Mouse (Mus musculus) 3134 (cell line): Measurements from ENCODE around the gene Spon1.

Source experiments
- DNase-seq: peaks from one replicate; pipeline ENCODE4 v3.0.0-alpha.2; 2011; ENCODE audit warnings: low spot score; ENCODE audit not compliant: insufficient read length; ENCODE audit errors: extremely low read depth

Spon1 gene

DNA sequence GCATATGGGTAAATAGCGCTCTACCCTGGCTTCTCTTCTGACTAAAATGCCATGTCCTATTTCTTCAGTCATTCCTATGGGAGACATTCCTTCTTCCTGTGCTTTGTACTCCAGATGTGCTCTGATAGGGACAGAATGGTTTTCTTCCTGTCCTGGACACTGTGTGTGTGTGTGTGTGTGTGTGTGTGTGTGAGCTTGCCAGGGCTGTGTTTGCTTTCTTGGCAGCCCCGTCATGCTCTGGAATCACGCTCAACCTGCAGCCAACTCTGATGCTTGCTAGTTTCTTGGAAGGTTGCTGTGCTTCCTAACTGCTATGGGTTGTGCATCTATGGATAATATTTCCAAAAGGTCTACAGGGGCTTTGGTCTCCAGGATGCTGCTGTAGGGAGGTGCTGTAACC is 9.1 kb downstream of the Spon1 start:
- DNase-seq: no peak

DNA sequence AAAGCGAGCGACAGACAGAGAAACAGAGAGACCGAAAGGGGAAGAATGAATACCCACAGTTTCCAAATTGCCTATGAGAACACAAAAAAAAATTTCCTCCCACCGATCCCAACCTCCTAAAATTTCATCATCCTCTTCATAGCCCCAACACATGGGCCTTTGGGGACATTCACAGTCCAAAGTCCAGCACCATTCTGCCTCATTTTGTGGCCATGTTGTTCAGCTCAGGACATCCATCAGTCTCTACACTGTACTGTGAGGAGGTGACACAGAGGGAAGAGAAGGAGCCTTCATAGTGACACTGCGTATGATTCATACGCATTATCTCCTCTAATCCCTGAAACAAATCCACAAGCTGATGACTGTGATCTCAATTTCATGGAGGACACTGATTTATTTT is 12.7 kb downstream of the Spon1 start:
- no peak for DNase-seq

DNA sequence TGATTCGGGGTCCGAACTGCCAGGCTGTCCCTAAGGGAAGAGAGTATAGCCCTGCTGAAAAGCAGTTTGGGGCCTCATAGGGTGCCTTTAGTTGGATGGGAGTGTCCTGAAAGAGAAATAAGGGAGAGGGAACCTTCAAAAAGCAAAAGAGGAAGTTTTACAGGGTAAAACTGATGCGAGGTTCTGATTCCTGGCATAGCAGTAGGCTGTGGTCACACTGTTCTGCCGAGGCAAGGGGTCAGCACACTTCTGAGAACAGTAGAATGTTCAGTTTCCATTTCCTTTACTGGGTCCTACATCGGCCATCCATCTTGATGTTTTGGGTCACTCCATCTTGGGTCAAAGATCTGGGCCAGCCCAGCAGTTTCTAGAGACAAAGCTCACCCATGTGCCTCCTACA is 14.5 kb downstream of the Spon1 start:
- DNase-seq: no peak

DNA sequence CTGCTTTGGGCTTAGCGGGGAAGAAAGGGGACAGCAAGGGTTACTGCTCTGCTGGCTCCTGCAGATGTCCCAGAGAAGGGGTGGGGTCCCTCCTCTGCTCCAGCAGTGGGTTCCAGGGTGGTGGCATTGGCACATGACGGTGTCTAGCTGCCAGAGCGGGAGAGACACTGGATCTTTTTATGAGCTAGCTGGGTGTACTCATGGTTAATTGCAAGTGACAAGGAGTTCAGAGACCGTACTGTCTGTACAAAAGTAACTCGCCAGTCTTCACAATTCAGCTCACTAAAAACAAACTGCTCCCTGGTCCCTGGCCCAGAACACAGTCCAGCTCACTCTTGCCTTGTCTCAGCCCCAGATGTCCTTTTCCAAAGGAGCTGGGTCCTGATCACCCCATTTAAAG is 26.2 kb downstream of the Spon1 start:
- DNase-seq: no peak

DNA sequence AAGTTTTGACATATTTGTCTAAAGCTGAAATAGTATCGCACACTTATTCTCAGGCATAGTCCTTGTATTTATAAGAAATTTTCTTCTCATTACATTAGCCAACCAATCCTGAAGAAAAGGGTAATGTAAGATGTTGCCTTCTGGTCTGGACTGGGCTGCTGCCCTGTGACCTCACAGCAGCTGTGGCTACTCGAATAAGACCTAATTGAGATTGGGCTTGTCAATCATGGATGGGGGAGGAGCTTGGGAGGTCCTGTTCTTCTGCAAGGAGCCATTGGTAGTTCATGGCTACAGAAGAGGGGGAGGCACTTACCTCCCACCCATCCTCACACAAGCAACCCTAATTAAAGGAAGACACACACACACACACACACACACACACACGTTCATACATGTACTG is 27.1 kb downstream of the Spon1 start:
- no peak for DNase-seq

DNA sequence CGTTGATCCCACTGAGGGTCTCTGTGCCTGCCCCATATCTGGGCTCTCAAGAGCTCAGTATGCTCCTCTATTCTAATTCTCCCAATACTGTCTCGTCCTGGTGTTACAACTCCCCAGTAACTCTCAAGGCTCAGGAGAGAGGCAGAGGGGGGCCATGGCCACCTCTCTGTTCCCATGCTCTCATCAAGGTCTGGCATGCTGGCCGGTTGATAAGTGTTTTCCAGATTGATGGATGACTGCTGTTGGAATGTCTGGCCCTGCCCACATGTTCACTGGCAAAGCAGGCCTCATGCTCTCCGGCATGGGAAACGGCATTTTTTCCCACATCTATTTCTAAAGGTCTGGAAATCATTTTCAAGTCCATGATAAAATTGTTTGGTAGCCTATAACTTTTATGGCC is 29.4 kb downstream of the Spon1 start:
- no peak for DNase-seq

DNA sequence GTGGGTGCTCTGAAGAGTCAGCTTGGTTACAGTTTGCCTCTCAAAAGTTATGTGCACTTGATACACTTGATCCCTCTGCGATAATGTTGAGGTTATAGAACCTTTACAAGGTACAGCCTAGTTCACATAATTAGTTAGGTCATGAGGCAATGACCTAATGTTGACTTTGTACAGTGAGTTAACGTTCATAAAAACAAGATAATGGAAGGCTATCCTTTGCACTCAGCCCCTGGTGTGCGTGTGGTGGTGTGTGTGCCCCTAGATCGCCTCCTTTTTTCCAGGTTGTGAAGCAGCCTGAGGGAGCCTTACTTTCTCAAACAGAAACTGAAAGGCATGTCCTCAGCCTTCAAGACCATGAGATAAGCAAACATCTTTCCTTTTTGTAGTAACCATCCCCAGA is 31.3 kb downstream of the Spon1 start:
- DNase-seq: no peak

DNA sequence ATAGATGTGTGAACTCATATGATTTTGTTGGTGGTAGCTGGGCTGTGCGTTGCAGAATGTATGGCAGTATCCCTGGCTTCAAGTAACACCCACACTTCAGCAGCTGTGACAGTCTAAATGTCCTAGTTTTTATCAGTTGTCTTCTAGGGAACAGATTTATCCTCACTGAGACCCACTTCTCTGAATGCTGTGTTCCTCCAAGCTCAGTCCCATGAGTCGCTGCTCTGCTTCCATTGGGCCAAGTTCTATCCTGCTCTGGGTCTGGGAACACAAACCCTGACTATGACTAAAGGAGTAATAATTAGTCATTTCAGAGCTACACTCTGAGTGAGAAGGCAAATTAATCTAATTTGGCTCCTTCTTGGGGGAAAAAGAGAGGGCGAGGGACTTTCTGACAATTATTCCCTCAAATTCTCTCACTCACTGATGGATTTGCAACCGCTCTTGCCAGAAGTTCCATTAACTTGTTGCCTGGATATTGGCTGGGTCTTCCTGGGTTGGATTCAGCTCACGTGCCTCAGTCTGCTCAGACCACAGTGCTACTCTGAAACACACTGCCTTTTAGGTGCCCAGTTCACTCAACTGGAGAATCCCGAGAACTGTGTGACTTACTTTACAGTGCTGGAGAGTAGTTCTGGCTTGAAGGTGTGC is 32.9 kb downstream of the Spon1 start:
- DNase-seq: no peak

DNA sequence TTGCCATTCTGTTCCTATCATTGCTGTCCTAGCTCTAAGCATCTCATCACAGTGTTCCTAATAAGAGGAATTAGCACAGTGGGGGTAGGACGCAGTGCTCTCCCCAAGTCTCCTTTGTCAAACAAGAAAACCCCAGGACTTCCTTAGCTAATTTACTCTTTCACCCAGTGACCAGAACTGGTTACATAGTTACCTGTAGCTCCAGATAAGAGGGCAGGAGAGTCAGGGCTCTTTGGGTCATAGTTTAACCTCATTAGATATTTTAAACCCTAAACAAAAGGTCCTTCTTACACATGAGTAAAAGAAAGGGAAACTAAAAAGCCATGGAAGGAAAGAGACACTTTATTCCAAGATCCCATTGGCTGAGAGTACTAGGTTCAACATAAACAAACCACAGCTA is 44.0 kb downstream of the Spon1 start:
- DNase-seq: no peak

DNA sequence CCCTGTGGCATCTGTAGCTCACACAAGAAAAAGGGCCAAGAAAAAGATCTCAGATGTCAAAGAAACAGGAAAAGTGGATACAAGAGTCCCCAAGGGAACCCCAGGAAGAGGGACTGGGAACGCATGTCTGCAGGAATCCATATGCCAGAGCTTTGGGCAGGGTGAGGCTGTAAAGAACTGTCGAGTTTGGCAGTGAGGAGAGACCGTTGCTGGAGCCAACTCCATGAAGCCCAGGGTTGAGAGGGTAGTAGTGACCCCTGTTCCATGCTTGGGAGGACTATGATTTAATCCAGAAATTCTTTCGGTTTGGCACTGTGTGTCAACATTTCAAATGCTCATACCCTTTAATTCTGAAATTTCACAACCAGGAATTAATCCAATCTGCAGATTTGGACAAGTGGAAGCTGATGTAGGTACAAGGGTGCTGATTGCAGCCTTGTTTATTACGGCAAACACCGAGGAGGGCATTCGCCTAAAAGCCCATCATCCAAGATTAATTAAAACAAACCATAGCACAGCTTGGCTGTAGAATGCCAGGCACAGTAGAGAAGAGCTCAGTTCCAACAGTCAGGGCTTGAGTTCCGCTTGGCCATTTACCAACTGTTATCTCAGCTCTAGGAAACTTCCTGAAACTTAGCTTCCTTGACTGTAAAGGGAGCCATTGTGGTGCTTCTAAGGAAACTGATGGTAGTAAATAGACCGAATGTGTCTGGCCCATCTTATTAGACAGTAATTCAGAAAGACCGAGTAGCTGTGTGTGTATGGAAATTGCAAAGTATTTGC is 45.8 kb downstream of the Spon1 start:
- DNase-seq: no peak

DNA sequence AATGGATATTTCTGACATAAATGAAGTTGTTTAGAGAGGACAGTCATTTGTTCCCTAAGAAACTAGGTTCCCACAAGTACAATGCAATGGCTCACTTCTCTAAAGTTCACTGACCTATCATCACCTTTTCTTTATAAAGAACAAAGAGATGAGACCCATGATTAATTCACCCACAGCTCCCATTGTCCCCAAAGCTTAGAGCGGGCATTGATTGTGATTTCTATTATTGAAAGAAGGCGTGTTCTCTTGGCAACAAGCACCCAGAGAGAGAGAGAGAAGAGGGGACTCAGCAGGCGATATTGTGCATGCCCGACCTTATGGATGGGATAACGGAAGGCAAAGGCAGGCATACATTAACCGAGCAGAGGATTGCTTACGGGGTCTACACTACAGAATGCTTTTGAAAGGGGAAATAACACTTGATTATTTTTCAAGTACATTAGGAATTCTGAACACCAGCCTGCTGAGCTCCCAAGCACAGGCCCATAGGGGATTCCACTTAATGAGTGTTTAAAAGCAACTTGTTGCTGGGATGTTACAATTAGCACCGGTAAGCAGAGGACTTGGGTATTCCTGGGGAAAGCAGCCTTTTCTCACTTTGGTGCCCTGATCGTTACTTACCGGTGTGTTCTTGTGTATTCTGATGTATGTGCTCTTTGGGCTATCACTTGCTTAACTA is 48.4 kb downstream of the Spon1 start:
- DNase-seq: no peak

DNA sequence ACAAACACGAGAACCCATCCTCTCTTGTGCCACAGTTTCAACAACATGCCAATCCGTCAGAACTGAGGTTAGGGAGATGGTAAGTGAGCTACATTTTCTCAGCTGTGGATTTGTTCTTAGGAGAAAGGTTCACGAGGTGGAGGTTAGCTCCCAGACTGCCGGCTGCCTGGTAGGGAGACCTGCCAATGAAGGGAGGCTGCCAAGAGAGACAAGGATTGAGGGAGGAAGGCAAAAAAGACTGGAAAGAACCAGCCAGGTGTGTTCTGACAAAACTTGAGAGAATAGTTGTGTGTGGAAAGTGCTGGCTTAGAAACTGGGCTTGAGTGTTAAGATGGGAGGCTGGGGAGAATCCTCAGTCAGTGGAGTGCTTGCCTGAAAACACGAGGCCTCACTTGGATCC is 49.9 kb downstream of the Spon1 start:
- DNase-seq: no peak

DNA sequence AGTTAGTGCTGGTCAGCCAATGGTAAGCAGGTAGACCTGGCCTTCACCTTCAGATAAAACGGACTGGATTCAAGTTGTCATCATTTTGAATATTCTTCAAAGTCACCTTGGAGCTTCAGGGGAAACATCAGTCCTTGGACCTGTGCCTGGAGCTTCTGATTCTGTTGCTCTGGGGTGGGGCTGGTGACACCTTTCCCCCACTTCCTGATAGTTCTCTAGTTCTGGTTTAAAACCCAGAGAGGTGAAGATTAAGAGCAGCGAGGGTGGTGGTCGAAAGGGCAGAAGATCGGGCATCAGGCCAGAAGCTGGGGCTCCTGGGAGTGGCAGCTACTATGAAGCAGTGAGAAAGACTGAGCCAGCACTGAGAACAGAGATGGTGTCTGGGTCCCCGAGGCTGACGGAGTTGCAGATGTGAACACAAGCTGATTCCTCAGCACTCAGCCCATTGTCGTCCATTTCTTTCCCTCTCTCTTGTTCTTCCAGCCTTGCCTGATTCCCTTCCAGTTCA is 51.1 kb downstream of the Spon1 start:
- no peak for DNase-seq

DNA sequence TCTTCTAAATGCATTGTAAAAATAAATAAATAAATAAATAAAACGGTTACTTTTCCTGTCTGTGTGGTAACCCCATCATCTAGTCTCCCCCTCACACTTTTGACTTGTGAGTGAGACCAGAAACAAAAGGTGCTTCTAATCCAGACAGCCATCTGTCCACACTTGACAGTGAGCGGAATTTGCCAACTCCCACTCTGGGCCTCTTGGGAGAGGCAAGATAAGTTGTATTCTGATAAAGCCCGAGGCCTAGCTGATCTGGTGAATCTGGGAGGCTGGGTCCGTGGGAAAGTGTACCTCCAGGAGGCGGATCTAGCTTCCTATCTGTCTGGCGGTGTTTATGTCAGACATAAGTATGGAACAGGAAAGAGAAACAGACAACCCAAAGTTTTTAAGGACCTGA is 52.3 kb downstream of the Spon1 start:
- no peak for DNase-seq

DNA sequence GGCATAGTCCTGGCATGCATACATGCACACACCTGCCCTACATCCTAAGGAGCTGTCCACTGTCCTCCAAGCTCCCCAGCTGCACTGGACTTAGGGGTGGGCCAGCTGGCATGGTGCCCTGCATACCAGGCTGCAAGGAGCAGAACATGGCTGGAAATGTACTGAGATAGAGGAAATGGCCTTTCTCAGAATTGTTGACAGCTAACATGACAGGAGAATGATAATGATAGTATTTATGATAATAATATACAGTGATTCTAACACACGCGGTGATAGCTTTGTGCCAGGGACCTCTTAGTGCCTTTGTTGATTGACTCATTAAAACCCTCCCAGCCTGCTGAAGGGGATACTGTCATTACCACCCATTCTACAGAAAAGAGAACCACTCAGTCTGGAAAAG is 54.4 kb downstream of the Spon1 start:
- no peak for DNase-seq

DNA sequence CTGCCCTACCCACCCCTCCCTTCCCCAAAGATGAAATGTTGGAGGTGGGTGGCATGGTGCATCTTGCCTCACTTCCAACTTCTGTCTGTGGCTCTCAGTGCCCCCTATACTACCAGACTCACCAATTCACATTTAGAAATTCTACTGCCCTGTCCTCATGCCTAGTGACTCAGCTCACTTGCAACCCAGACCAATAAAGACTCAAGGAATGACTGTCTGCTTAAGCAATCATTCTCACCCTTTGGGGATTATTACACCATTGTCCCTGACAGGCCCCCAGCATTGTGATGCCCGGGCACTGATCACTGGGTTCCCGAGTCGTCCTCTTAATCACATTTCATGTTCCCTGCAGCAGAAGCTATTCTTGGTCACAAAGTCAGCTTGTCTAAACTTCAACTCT is 57.2 kb downstream of the Spon1 start:
- no peak for DNase-seq

DNA sequence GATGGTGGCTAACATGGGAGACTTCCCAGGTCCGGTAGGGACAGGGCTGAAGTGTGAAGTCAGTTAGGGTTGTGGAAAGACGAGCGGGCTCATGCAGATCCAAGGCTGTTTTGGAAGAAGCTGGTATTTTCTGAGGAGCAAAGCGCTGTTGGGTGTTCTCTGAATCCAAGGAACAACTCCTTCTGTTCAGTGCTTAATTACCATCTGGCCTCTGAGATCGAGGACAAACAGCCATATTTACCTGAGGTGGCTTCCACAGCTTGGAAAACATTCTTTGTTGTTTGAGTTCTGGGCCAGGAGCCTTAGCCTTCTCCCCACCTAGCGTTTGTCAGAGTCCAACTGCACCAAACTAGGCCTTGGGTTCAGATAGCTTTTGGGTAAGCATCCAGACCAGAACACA is 58.9 kb downstream of the Spon1 start:
- DNase-seq: no peak

DNA sequence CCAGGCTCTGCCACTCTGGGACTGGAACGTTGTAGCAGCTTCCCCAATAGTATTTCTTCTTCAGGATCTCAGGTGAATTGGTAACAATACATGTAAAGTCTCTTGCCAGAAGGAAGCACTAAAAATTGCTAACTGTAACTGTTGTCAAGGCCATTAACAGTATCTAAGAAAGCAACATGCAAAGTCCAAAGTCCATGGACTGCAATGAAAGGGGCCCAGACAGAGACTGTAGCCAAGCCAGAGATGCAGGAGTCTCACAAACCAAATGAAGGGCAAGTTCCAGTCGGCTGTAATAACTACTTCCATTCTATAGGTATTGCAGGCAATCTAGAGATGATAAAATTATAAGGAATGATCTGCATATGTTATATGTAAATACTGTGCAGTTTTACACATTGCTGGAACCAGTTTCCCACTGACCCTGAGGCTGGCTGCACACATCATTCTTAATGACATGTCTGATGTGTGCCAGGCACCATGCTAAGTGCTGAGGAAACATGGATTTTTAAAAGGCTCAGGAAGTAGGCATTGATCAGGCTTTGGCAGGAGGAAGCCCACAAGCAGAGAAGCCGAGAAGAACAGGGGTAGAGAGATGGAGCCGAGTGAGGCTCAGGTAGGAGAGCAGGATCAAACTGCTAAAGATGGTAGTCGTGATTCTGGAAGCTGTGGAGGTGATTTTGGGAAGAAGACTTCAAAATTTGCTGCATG is 59.9 kb downstream of the Spon1 start:
- no peak for DNase-seq

DNA sequence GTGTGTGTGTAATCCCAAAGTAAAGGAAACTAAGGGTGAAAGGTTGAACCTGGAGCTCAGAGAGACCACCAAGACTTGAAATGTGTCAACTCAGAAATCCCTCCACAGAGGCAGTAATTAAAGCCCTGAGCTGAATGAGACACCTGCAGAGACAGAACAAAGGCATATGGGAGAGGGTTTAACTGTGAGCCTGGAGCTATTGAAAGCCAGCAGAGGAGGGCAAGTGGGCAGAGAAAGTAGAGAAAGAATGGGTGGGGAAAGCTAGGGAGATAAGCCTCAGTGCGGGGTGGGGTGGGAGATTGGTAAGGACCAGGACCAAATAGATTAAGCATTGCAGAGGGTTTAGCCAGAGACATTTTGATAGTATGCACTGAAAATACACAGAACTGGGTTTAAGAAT is 60.7 kb downstream of the Spon1 start:
- DNase-seq: no peak

DNA sequence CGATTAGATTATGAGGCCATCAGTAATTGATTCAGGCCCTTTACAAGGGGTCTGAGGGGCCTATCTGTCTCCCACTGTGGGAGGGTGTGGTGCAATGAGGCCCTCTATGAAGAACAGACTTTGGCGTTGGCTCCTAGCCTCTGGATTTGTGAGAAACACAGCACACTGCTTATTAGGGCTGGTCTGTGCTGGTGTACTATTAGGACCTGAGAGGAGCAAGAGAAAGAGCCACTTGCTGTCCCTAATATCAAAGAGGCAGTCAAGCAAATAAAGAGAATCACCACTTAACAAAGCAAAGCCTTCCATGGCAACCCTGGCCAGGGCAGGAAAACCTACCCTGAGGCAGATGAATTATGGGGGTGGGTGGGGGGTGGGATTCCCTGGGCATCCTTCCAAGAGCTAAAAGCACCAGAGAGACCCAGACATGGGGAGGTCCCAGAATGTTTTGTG is 62.3 kb downstream of the Spon1 start:
- DNase-seq: no peak

DNA sequence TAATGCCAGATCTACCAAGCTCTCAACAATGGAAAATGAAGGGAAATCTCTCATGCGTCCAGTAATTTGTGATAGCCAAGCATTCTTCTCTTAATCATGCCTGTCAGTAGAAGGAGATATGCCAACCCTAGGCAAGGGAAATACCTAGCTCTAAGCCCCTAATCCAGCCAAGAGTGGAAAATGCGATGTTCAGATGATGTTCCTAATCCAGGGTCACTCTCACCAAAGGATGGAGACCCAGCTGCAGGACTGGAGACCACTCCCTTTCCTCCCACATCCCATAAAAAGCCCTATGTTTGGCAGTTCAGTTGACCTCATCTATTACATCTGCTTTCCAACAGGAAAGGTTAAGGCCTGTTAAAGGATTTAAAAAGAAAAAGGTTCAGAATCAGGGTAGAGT is 62.8 kb downstream of the Spon1 start:
- no peak for DNase-seq
